Mouse (Mus musculus): ENCODE measurements around the gene Prtn3. TPM values are rescaled to one million over a fixed set of nuclear protein-coding genes. Genes with fewer than 3 reads are reported as not detected.
A peak's percentile ranks its signal among the peaks of the same experiment; 100 is the strongest.

Gene Prtn3
- polyA plus RNA-seq, 1 experiment: not detected

GRCm38 (mm10) chr10:79914948-79915596 is 40.8 kb downstream of the Prtn3 start:
- no peaks in the 10 kb centered on the region; the same call in 1 of the 2 replicates for H3K4me1 ChIP-seq (ENCODE audit: control insufficient read depth, insufficient read depth, low read length)
- no peak overlapping the region for H3K4me3 ChIP-seq (ENCODE audit: insufficient read depth, low read length)
- H3K27ac ChIP-seq (ENCODE audit: insufficient read depth, low read length): no peak overlapping the region
- TF ChIP-seq CTCF (IDR thresholded peaks at IDR 0.05; ENCODE audit: borderline replicate concordance, insufficient read depth, low read length) (no peak), POLR2A (IDR thresholded peaks at IDR 0.05; ENCODE audit: low read depth, low read length) (no peak)

GRCm38 (mm10) chr10:79916081-79916480 is 41.8 kb downstream of the Prtn3 start:
- TF ChIP-seq POLR2A (IDR thresholded peaks at IDR 0.05; ENCODE audit: low read depth, low read length) (no peak), CTCF (IDR thresholded peaks at IDR 0.05; ENCODE audit: borderline replicate concordance, insufficient read depth, low read length) (no peak)
- no peak overlapping the region for H3K27ac ChIP-seq (ENCODE audit: insufficient read depth, low read length)
- H3K4me3 ChIP-seq (ENCODE audit: insufficient read depth, low read length): peak overlapping the region; percentile 80
- H3K4me1 ChIP-seq (ENCODE audit: control insufficient read depth, insufficient read depth, low read length): no peaks in the 10 kb centered on the region; the same call in 1 of the 2 replicates

GRCm38 (mm10) chr10:79916808-79917531 is 42.7 kb downstream of the Prtn3 start, which contains the start of gene Kiss1r:
Gene Kiss1r (plus strand): TSS chr10:79916971.
- TF ChIP-seq POLR2A (IDR thresholded peaks at IDR 0.05; ENCODE audit: low read depth, low read length) (peak; percentile 95), CTCF (IDR thresholded peaks at IDR 0.05; ENCODE audit: borderline replicate concordance, insufficient read depth, low read length) (no peak)
- Histone ChIP-seq H3K4me3 (ENCODE audit: insufficient read depth, low read length) (peak within 1 kb of the TSS; percentile 80), H3K27ac (ENCODE audit: insufficient read depth, low read length) (no peak within 1 kb of the TSS), H3K4me1 (ENCODE audit: control insufficient read depth, insufficient read depth, low read length) (no peaks in the 10 kb centered on the region; the same call in 1 of the 2 replicates)

- Histone ChIP-seq H3K27ac (ENCODE audit: insufficient read depth, low read length) (no peak overlapping the region), H3K4me3 (ENCODE audit: insufficient read depth, low read length) (no peak overlapping the region), H3K4me1 (ENCODE audit: control insufficient read depth, insufficient read depth, low read length) (no peaks in the 10 kb centered on the region; the same call in 1 of the 2 replicates)
- TF ChIP-seq POLR2A (IDR thresholded peaks at IDR 0.05; ENCODE audit: low read depth, low read length) (no peak), CTCF (IDR thresholded peaks at IDR 0.05; ENCODE audit: borderline replicate concordance, insufficient read depth, low read length) (no peak)
Observed at GRCm38 (mm10) chr10:79917532-79918100, 43.3 kb downstream of the Prtn3 start.

GRCm38 (mm10) chr10:79918231-79919078 is 44.2 kb downstream of the Prtn3 start:
- H3K4me3 ChIP-seq (ENCODE audit: insufficient read depth, low read length): no peak overlapping the region
- no peak overlapping the region for H3K27ac ChIP-seq (ENCODE audit: insufficient read depth, low read length)
- no peak for TF ChIP-seq CTCF (IDR thresholded peaks at IDR 0.05; ENCODE audit: borderline replicate concordance, insufficient read depth, low read length)
- no peak for TF ChIP-seq POLR2A (IDR thresholded peaks at IDR 0.05; ENCODE audit: low read depth, low read length)
- no peaks in the 10 kb centered on the region; the same call in 1 of the 2 replicates for H3K4me1 ChIP-seq (ENCODE audit: control insufficient read depth, insufficient read depth, low read length)

GRCm38 (mm10) chr10:79919251-79919849 is 45.1 kb downstream of the Prtn3 start:
- H3K27ac ChIP-seq (ENCODE audit: insufficient read depth, low read length): no peak overlapping the region
- H3K4me3 ChIP-seq (ENCODE audit: insufficient read depth, low read length): no peak overlapping the region
- H3K4me1 ChIP-seq (ENCODE audit: control insufficient read depth, insufficient read depth, low read length): no peaks in the 10 kb centered on the region; the same call in 1 of the 2 replicates
- TF ChIP-seq POLR2A (IDR thresholded peaks at IDR 0.05; ENCODE audit: low read depth, low read length) (no peak), CTCF (IDR thresholded peaks at IDR 0.05; ENCODE audit: borderline replicate concordance, insufficient read depth, low read length) (no peak)

GRCm38 (mm10) chr10:79920056-79920890 is 46.0 kb downstream of the Prtn3 start:
- Histone ChIP-seq H3K4me1 (ENCODE audit: control insufficient read depth, insufficient read depth, low read length) (no peaks in the 10 kb centered on the region; the same call in 1 of the 2 replicates), H3K4me3 (ENCODE audit: insufficient read depth, low read length) (no peak overlapping the region), H3K27ac (ENCODE audit: insufficient read depth, low read length) (no peak overlapping the region)
- TF ChIP-seq POLR2A (IDR thresholded peaks at IDR 0.05; ENCODE audit: low read depth, low read length) (no peak), CTCF (IDR thresholded peaks at IDR 0.05; ENCODE audit: borderline replicate concordance, insufficient read depth, low read length) (no peak)

- H3K27ac ChIP-seq (ENCODE audit: insufficient read depth, low read length): no peak within 1 kb of the TSS
- H3K4me3 ChIP-seq (ENCODE audit: insufficient read depth, low read length): no peak within 1 kb of the TSS
- TF ChIP-seq CTCF (IDR thresholded peaks at IDR 0.05; ENCODE audit: borderline replicate concordance, insufficient read depth, low read length) (no peak), POLR2A (IDR thresholded peaks at IDR 0.05; ENCODE audit: low read depth, low read length) (no peak)
- no peaks in the 10 kb centered on the region for H3K4me1 ChIP-seq (ENCODE audit: control insufficient read depth, insufficient read depth, low read length)
Observed at GRCm38 (mm10) chr10:79920958-79921535, 46.8 kb downstream of the Prtn3 start, which contains the start of gene R3hdm4. Gene R3hdm4 (minus strand): TSS chr10:79921208.

Data from embryonic fibroblast, embryonic 13.5 days (primary cell).